Mouse (Mus musculus): ENCODE data around the gene Etv1.
"Not testable (repeated sequence)": the region's sequence is repeated elsewhere in the genome, so short reads cannot be mapped to it uniquely, and the experiment has no call there.

Etv1 gene

GRCm38 (mm10) chr12:38818320-38818719 lies 39.1 kb downstream of the Etv1 start:
- DNase-seq (ENCODE audit: low spot score) = no peak

GRCm38 (mm10) chr12:38820642-38821041 lies 41.5 kb downstream of the Etv1 start:
- no peak for DNase-seq (ENCODE audit: low spot score)

GRCm38 (mm10) chr12:38824405-38824804 lies 45.2 kb downstream of the Etv1 start:
- DNase-seq (ENCODE audit: low spot score) = no peak

- no peak for DNase-seq (ENCODE audit: low spot score)
Measured at GRCm38 (mm10) chr12:38832981-38833380, 53.8 kb downstream of the Etv1 start.

- DNase-seq (ENCODE audit: low spot score) = no peak
Measured at GRCm38 (mm10) chr12:38834581-38834980, 55.4 kb downstream of the Etv1 start.

- not testable (repeated sequence) for DNase-seq (ENCODE audit: low spot score)
Measured at GRCm38 (mm10) chr12:38834986-38835385, 55.8 kb downstream of the Etv1 start.

GRCm38 (mm10) chr12:38843801-38844295 lies 64.7 kb downstream of the Etv1 start:
- DNase-seq (ENCODE audit: low spot score) = no peak

- no peak for DNase-seq (ENCODE audit: low spot score)
Measured at GRCm38 (mm10) chr12:38847500-38848261, 68.5 kb downstream of the Etv1 start.

- DNase-seq (ENCODE audit: low spot score) = no peak
Measured at GRCm38 (mm10) chr12:38849994-38850393, 70.8 kb downstream of the Etv1 start.

GRCm38 (mm10) chr12:38854274-38854673 lies 75.1 kb downstream of the Etv1 start:
- no peak for DNase-seq (ENCODE audit: low spot score)

- DNase-seq (ENCODE audit: low spot score) = no peak
Measured at GRCm38 (mm10) chr12:38854751-38855150, 75.6 kb downstream of the Etv1 start.

GRCm38 (mm10) chr12:38859675-38860074 lies 80.5 kb downstream of the Etv1 start:
- no peak for DNase-seq (ENCODE audit: low spot score)

GRCm38 (mm10) chr12:38860168-38861115 lies 81.3 kb downstream of the Etv1 start:
- no peak for DNase-seq (ENCODE audit: low spot score)

- DNase-seq (ENCODE audit: low spot score) = no peak
Measured at GRCm38 (mm10) chr12:38863395-38863794, 84.2 kb downstream of the Etv1 start.

GRCm38 (mm10) chr12:38863982-38864828 lies 85.0 kb downstream of the Etv1 start:
- no peak for DNase-seq (ENCODE audit: low spot score)

- DNase-seq (ENCODE audit: low spot score) = no peak
Measured at GRCm38 (mm10) chr12:38874470-38874995, 95.4 kb downstream of the Etv1 start.

GRCm38 (mm10) chr12:38904516-38904915 lies 125.3 kb downstream of the Etv1 start:
- no peak for DNase-seq (ENCODE audit: low spot score)

GRCm38 (mm10) chr12:38906314-38906713 lies 127.1 kb downstream of the Etv1 start:
- no peak for DNase-seq (ENCODE audit: low spot score)

- DNase-seq (ENCODE audit: low spot score) = no peak
Measured at GRCm38 (mm10) chr12:38906812-38907211, 127.6 kb downstream of the Etv1 start.

GRCm38 (mm10) chr12:38908947-38909346 lies 129.8 kb downstream of the Etv1 start:
- DNase-seq (ENCODE audit: low spot score) = no peak

All from urinary bladder, postnatal 14 days (tissue).